Comparison of ENCODE assay signal across 14 mouse cellular contexts in genomic region chr2:71316116-71316789, GRCm38 (mm10).
"Had no signal": no experiment of that assay in that cellular context is flagged by ENCODE, and none has a peak within 500 bp of the region (broad histone marks: within the 10 kb centered on the region; RNA-seq: fewer than 3 reads in every experiment).

No protein-coding gene starts in this region.

- H3K27ac ChIP-seq: limb, embryonic 15.5 days; liver, embryonic 12.5 days; midbrain, embryonic 15.5 days; neural tube, embryonic 12.5 days had no signal

- H3K9ac ChIP-seq: limb, embryonic 15.5 days; liver, embryonic 12.5 days; lung, embryonic 14.5 days; midbrain, embryonic 15.5 days; neural tube, embryonic 12.5 days had no signal

- H3K9me3 ChIP-seq: limb, embryonic 15.5 days; midbrain, embryonic 15.5 days; neural tube, embryonic 12.5 days had no signal

- H3K27me3 ChIP-seq: limb, embryonic 15.5 days; liver, embryonic 12.5 days; midbrain, embryonic 15.5 days; neural tube, embryonic 12.5 days had no signal

- DNase-seq: kidney, adult 9 months; kidney, postnatal 10 days; left cerebral cortex, postnatal 4 days; lung, embryonic 14.5 days; lung, postnatal 10 days; lung, postnatal 4 days; right cerebral cortex, postnatal 14 days; thymus, adult 18-20 months; thymus, postnatal 25 days had no signal

- H3K4me1 ChIP-seq: limb, embryonic 15.5 days; liver, embryonic 12.5 days; midbrain, embryonic 15.5 days had no signal

- H3K4me3 ChIP-seq: limb, embryonic 15.5 days; liver, embryonic 12.5 days; midbrain, embryonic 15.5 days; neural tube, embryonic 12.5 days had no signal

- ATAC-seq: liver, embryonic 12.5 days; midbrain, embryonic 15.5 days had no signal

- H3K4me2 ChIP-seq: limb, embryonic 15.5 days; liver, embryonic 12.5 days; lung, embryonic 14.5 days; midbrain, embryonic 11.5 days; midbrain, embryonic 15.5 days had no signal
